Mouse (Mus musculus) kidney, embryonic 14.5 days (tissue): Measurements from ENCODE around the gene Vwa8. TPM values are rescaled to one million over a fixed set of nuclear protein-coding genes. Genes with fewer than 3 reads are reported as not detected.
"Not testable (repeated sequence)": the region's sequence is repeated elsewhere in the genome, so short reads cannot be mapped to it uniquely, and the experiment has no call there.

ENCODE experiments used
- ATAC-seq: fragments of 200-750 bp; cut with Nextera tagmentation; 2 replicates; pipeline ENCODE4 v1.8.0; 2017; ENCODE audit warnings: moderate number of reproducible peaks, mild to moderate bottlenecking, moderate TSS enrichment, moderate library complexity; ENCODE audit not compliant: low FRiP score, low TSS enrichment
- H3K27ac ChIP-seq: fragments of 300-500 bp; sonication (generic); 2 replicates; pipeline ENCODE4 v1.5.1; 2014; ENCODE audit warnings: low read depth, mild to moderate bottlenecking, low read length, moderate library complexity, mixed read lengths
- H3K27me3 ChIP-seq: fragments of 300-500 bp; sonication (generic); 2 replicates; pipeline ENCODE4 v1.6.1; 2014; ENCODE audit warnings: mild to moderate bottlenecking, low read length; ENCODE audit not compliant: control insufficient read depth, insufficient read depth
- H3K36me3 ChIP-seq: fragments of 300-500 bp; sonication (generic); 2 replicates; pipeline ENCODE4 v1.6.1; 2014; ENCODE audit warnings: low read length, mixed read lengths; ENCODE audit not compliant: control insufficient read depth, insufficient read depth
- H3K4me1 ChIP-seq: fragments of 300-500 bp; sonication (generic); 2 replicates; pipeline ENCODE4 v1.6.1; 2014; ENCODE audit warnings: low read length, mixed read lengths; ENCODE audit not compliant: control insufficient read depth, insufficient read depth
- H3K4me2 ChIP-seq: fragments of 300-500 bp; sonication (generic); replicated peaks from 2 replicates; pipeline ENCODE4 v1.6.1; 2014; ENCODE audit warnings: low read depth, mild to moderate bottlenecking, low read length
- H3K4me3 ChIP-seq: fragments of 300-500 bp; sonication (generic); 2 replicates; pipeline ENCODE4 v1.5.1; 2014; ENCODE audit warnings: mild to moderate bottlenecking, low read length
- H3K9ac ChIP-seq: fragments of 300-500 bp; sonication (generic); 2 replicates; pipeline ENCODE4 v1.6.1; 2014; ENCODE audit warnings: low read depth, mild to moderate bottlenecking, low read length, moderate library complexity
- H3K9me3 ChIP-seq: fragments of 300-500 bp; sonication (generic); 2 replicates; pipeline ENCODE4 v1.6.1; 2016; ENCODE audit warnings: low read length; ENCODE audit not compliant: control insufficient read depth
- WGBS: fragments of 180-500 bp; shearing (Covaris S2); extraction: QIAGEN DNeasy Blood & Tissue Kit; methylation state at CpG from one replicate; pipeline ENCODE4 v1.1.7; 2014; 5-methylcytosine and 5-hydroxymethylcytosine counted together
- polyA plus RNA-seq: library from polyadenylated mRNA; unstranded; fragments of >200 nt; fragmentation: Nextera tagmentation; extraction: Ambion mirVana; gene quantifications from 2 replicates; pipeline ENCODE4 v1.2.1, GENCODE M21; 2014

Gene Vwa8
- polyA plus RNA-seq, 1 experiment from 2014 or later, result 15.5 TPM

DNA sequence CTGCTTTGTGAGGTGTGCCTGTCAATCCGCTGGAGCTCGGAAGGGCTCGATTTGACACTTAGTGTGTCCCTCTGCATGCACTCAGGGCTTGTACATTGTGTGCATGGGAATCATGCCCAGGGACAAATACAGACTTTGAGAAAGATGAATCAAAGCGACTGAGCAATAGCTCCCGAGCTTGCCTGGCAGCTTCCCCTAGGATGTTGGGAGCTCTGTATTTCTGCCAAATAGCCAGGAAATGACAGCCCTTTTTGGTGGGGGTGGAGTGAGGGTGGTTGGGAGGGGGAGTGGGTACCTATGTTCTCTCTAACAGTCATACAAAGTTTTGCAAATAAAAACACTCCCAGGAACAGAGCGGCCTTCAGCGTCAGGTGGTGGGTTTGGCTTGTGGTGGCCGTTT, 138.7 kb downstream of the Vwa8 start:
- Histone ChIP-seq H3K9me3 (no peaks in the 10 kb centered on the region), H3K4me1 (no peaks in the 10 kb centered on the region), H3K9ac (no peak overlapping the region), H3K4me2 (no peak overlapping the region), H3K4me3 (no peak overlapping the region), H3K27ac (no peak overlapping the region), H3K36me3 (no peaks in the 10 kb centered on the region), H3K27me3 (no peaks in the 10 kb centered on the region)
- WGBS, result 87% methylated on average over 8 of the region's 8 CpGs
- no peak for ATAC-seq

DNA sequence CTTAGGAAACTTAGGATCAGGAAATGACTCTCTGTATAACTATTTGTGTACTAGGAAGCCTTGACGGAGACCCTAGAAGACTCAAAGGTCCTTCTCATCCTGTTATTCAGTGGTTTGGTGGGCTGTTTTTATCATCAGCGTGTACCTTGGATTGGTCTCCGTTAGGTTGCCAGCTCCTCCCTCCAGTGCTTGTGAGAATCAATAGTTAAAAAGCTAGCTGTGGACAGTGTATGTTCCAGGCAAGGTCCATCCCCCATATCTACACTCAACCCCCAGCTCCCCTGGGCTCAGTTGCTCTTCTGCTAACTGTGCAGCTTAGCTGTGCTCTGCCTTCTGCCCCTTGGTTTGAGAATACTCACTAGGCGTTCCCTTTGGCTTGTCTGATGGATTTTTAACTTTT, 143.6 kb downstream of the Vwa8 start:
- no peak for ATAC-seq
- Histone ChIP-seq H3K4me1 (no peaks in the 10 kb centered on the region), H3K27ac (no peak overlapping the region), H3K4me3 (no peak overlapping the region), H3K36me3 (peaks cover 3% of the 10 kb centered on the region; the same call in 1 of the 2 replicates), H3K9ac (no peak overlapping the region), H3K9me3 (no peaks in the 10 kb centered on the region), H3K4me2 (no peak overlapping the region), H3K27me3 (no peaks in the 10 kb centered on the region)
- 79% methylated on average over 4 of the region's 4 CpGs for WGBS

DNA sequence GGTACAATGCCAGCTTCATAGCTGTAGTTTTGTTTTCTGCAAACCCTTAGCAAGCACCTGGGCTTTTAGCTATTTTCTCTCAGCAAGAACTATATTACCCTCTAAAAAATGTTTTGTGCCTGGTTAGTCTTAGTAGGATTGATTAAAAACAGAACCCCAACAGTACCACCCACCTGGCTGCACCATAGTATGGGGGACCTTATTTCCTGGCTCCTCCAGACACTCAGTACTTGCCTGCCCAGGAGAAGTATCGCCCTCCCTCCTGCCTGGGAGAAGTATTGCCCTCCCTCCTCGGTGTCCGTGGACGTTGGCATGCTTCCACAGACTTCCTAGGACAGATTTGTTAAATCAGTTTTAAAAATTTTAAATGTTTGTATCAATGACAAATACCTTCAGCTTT, 144.7 kb downstream of the Vwa8 start:
- WGBS, result 73% methylated on average over 4 of the region's 4 CpGs
- Histone ChIP-seq H3K4me2 (no peak overlapping the region), H3K9ac (no peak overlapping the region), H3K4me1 (no peaks in the 10 kb centered on the region), H3K9me3 (no peaks in the 10 kb centered on the region), H3K4me3 (no peak overlapping the region), H3K36me3 (peaks cover 3% of the 10 kb centered on the region; the same call in 1 of the 2 replicates), H3K27me3 (no peaks in the 10 kb centered on the region), H3K27ac (no peak overlapping the region)
- ATAC-seq, result no peak

DNA sequence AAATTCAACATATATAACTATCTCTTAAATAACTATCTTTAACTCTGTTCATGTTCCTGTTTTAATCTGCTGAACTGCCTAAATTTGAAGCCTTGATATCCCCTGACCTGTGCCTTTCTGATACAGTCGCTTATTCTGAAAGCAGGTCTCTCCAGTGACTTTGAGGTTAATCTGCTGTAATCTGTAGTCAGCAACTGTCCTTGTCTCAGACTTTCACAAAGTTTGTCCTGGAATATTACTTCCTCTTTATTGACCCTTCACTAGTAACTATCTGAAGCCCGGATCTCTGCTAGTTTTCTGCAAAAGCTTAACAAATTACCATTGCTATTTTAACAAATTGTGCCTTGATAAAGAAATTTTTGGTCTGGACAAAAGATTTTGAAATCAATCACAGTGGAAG, 147.5 kb downstream of the Vwa8 start:
- Histone ChIP-seq H3K4me1 (no peaks in the 10 kb centered on the region), H3K27ac (no peak overlapping the region), H3K27me3 (no peaks in the 10 kb centered on the region), H3K36me3 (peaks cover 3% of the 10 kb centered on the region; the same call in 1 of the 2 replicates), H3K4me3 (no peak overlapping the region), H3K9ac (no peak overlapping the region), H3K4me2 (no peak overlapping the region), H3K9me3 (no peaks in the 10 kb centered on the region)
- no peak for ATAC-seq
- 90% methylated on average over 2 of the region's 2 CpGs for WGBS

DNA sequence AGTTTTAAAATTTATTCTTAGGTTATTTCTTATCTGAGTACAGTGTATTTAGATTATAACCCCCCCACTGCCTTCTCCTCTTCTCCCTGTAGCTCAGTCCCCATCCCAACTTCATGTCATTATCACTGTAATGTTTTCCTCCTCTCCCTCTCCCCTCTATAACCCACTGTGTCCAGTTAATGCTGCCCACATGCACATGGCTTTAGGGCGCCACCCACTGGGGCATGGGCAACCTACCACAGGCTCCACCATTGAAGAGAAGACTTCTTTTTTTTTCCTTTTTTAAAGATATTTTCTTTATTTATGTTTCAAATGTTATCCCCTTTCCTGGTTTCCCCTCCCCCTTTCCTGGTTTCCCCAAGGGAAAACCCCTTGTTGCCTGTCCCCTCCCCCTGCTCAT, 154.7 kb downstream of the Vwa8 start:
- Histone ChIP-seq H3K4me2 (no peak overlapping the region), H3K4me3 (no peak overlapping the region)

DNA sequence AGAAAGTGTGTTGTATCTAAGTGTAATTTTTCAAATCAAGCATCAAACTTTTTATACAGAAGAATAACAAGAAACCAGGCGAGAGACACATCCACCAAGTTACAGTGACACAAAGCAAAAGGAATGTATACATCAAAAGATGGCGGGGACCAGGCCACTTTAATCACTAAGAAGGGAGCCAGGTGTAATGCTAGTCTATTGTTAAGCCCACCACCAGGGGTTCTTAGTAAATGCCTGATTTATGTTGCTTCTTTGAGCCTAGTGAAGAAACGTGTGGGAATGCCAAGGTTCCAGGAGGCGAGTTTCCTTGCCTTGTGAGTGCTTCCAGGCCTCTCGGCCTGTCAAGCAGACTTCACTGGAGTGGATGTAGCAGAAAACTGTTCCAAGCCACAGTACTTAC, 168.9 kb downstream of the Vwa8 start:
- H3K36me3 ChIP-seq, H3K4me2 ChIP-seq, H3K27ac ChIP-seq, H3K4me1 ChIP-seq, H3K4me3 ChIP-seq, H3K27me3 ChIP-seq, H3K9ac ChIP-seq, ATAC-seq, H3K9me3 ChIP-seq: not testable (repeated sequence)
- 79% methylated on average over 5 of the region's 5 CpGs for WGBS

More for the DNA sequence above, 154.7 kb downstream of the Vwa8 start:
- H3K9me3 ChIP-seq, result no peaks in the 10 kb centered on the region
- H3K4me1 ChIP-seq, result no peaks in the 10 kb centered on the region
- WGBS, result 52% methylated on average over 1 of the region's 1 CpGs
- no peak overlapping the region for H3K9ac ChIP-seq
- no peak overlapping the region for H3K27ac ChIP-seq
- no peaks in the 10 kb centered on the region for H3K36me3 ChIP-seq
- ATAC-seq, result no peak
- H3K27me3 ChIP-seq, result no peaks in the 10 kb centered on the region

DNA sequence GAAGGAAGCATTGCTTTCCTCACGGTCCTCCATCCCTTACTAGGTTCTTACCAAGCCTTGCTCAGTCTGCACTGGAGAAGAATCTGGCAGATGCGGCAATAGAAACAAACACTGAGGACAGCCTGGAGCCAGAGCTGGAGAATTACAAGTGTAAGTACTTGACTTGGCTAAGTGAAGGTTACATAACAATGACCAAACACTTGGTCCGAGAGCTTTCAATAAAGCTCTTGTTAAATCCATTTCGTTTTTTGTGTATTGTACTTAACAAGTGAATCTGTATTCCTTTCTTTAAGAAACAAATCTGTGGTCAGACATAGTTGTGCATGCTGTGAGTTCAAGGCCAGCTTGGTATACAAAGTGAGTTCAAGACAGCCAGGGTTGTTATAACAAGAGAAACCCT, 169.7 kb downstream of the Vwa8 start:
- ATAC-seq, result no peak
- 92% methylated on average over 4 of the region's 4 CpGs for WGBS
- no peak overlapping the region for H3K27ac ChIP-seq
- no peaks in the 10 kb centered on the region for H3K36me3 ChIP-seq
- H3K9ac ChIP-seq, result no peak overlapping the region
- no peaks in the 10 kb centered on the region for H3K4me1 ChIP-seq
- no peak overlapping the region for H3K4me3 ChIP-seq
- H3K9me3 ChIP-seq, result no peaks in the 10 kb centered on the region
- no peak overlapping the region for H3K4me2 ChIP-seq
- H3K27me3 ChIP-seq, result no peaks in the 10 kb centered on the region

DNA sequence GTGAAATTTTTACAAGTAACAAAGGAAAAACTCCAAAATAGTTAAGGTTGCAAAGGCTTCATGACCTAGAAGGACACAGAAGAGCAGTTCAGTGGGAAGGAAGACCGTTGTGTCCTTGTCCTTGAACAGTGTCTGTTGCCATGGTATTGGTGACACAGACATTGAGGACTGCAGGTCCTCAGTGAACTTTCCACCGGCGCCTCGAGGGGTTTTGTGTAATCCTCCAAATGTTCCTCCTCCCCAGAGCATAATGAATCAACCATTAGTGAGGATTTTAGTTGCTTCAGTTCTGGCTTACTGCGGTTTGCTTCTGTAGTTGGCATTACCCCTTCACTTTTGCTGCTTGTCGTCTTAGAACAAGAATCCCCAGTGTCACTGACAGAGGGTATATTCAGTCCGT, 172.9 kb downstream of the Vwa8 start:
- no peak overlapping the region for H3K4me2 ChIP-seq
- no peak overlapping the region for H3K4me3 ChIP-seq
- no peak for ATAC-seq
- no peaks in the 10 kb centered on the region for H3K9me3 ChIP-seq
- no peaks in the 10 kb centered on the region for H3K36me3 ChIP-seq
- H3K4me1 ChIP-seq, result no peaks in the 10 kb centered on the region
- no peak overlapping the region for H3K27ac ChIP-seq
- H3K27me3 ChIP-seq, result no peaks in the 10 kb centered on the region
- WGBS, result 73% methylated on average over 7 of the region's 7 CpGs
- H3K9ac ChIP-seq, result no peak overlapping the region

DNA sequence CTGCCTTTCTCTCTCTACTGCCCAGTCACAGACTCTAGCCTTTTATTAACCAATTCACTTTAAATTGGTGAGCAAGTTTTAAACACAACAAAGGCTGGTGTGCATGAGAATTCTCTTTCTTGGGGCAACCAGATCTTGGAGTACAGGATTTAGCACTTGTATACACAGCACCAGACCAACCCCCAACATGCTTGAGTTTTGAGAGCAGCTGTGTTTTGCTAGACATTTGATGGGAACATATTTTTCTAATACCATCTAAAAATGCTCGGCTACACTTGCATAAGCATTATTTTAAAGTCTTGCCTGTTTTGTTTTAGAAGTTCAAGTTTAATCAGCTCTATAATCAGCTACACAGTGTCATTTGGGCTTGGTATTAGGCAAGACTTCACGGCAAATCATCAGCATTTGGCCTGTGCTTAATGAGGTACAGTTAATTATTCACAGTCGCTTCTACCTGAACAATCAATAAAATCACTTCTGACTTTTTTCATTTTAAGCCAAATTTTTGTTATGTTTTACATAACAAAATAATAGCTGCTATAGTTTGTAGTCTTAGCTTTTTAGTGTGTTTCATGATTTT, 180.2 kb downstream of the Vwa8 start:
- no peaks in the 10 kb centered on the region for H3K9me3 ChIP-seq
- H3K9ac ChIP-seq, result no peak overlapping the region
- 72% methylated on average over 3 of the region's 3 CpGs for WGBS
- no peak for ATAC-seq
- no peak overlapping the region for H3K4me2 ChIP-seq
- no peaks in the 10 kb centered on the region for H3K36me3 ChIP-seq
- H3K27me3 ChIP-seq, result no peaks in the 10 kb centered on the region
- H3K4me1 ChIP-seq, result 0 out of 2 replicates have a peak, but pooled peaks cover 9% of the 10 kb centered on the region
- no peak overlapping the region for H3K27ac ChIP-seq
- no peak overlapping the region for H3K4me3 ChIP-seq
